Mouse (Mus musculus) mesoderm, embryonic 11.5 days (tissue): Measurements from ENCODE around the gene Gap43.
"Not testable (repeated sequence)": the region's sequence is repeated elsewhere in the genome, so short reads cannot be mapped to it uniquely, and the experiment has no call there.

Source experiments
- DNase-seq: peaks from one replicate; pipeline ENCODE4 v3.0.0-alpha.2; 2012; ENCODE audit warnings: low read depth, low spot score

The Gap43 gene

GRCm38 (mm10) chr16:42340021-42340768, at the start of gene Gap43:
TSS of gene Gap43 (minus strand) at chr16:42340651.
- peak; percentile 68 for DNase-seq

- no peak for DNase-seq
Observed at GRCm38 (mm10) chr16:42381328-42381838, 40.9 kb upstream of the Gap43 start.

GRCm38 (mm10) chr16:42380641-42381040, 40.2 kb upstream of the Gap43 start:
- DNase-seq: no peak

- DNase-seq: no peak
Observed at GRCm38 (mm10) chr16:42370148-42370547, 29.7 kb upstream of the Gap43 start.

GRCm38 (mm10) chr16:42369346-42369745, 28.9 kb upstream of the Gap43 start:
- DNase-seq: no peak

- DNase-seq: no peak
Observed at GRCm38 (mm10) chr16:42360061-42360460, 19.6 kb upstream of the Gap43 start.

GRCm38 (mm10) chr16:42358058-42358457, 17.6 kb upstream of the Gap43 start:
- DNase-seq: no peak

- DNase-seq: no peak
Observed at GRCm38 (mm10) chr16:42350076-42350475, 9.6 kb upstream of the Gap43 start.

GRCm38 (mm10) chr16:42340865-42341264, 414 bp upstream of the Gap43 start:
- not testable (repeated sequence) for DNase-seq

- DNase-seq: no peak
Observed at GRCm38 (mm10) chr16:42339512-42339911, 939 bp downstream of the Gap43 start.

GRCm38 (mm10) chr16:42338987-42339386, 1.5 kb downstream of the Gap43 start:
- DNase-seq: no peak

GRCm38 (mm10) chr16:42338342-42338741, 2.1 kb downstream of the Gap43 start:
- no peak for DNase-seq

GRCm38 (mm10) chr16:42337663-42338062, 2.8 kb downstream of the Gap43 start:
- no peak for DNase-seq

GRCm38 (mm10) chr16:42336610-42337009, 3.8 kb downstream of the Gap43 start:
- DNase-seq: peak; percentile 50

GRCm38 (mm10) chr16:42332321-42332720, 8.1 kb downstream of the Gap43 start:
- DNase-seq: no peak

GRCm38 (mm10) chr16:42326191-42326590, 14.3 kb downstream of the Gap43 start:
- no peak for DNase-seq

GRCm38 (mm10) chr16:42325536-42325935, 14.9 kb downstream of the Gap43 start:
- no peak for DNase-seq

GRCm38 (mm10) chr16:42319831-42320230, 20.6 kb downstream of the Gap43 start:
- DNase-seq: no peak

GRCm38 (mm10) chr16:42319365-42319764, 21.1 kb downstream of the Gap43 start:
- DNase-seq: no peak

- no peak for DNase-seq
Observed at GRCm38 (mm10) chr16:42312125-42312524, 28.3 kb downstream of the Gap43 start.

- DNase-seq: no peak
Observed at GRCm38 (mm10) chr16:42308761-42309160, 31.7 kb downstream of the Gap43 start.

- peak; percentile 85 for DNase-seq
Observed at GRCm38 (mm10) chr16:42305934-42306701, 34.3 kb downstream of the Gap43 start.

GRCm38 (mm10) chr16:42303461-42303860, 37.0 kb downstream of the Gap43 start:
- DNase-seq: peak; percentile 23
